Mouse (Mus musculus): ENCODE measurements around the gene Flnc. TPM values are rescaled to one million over a fixed set of nuclear protein-coding genes. Genes with fewer than 3 reads are reported as not detected.

Gene Flnc
- polyA plus RNA-seq, 1 experiment from 2014 or later: 3.6 TPM

- WGBS: 83% methylated on average over 5 of the region's 5 CpGs
Measured at GRCm38 (mm10) chr6:29505493-29505892, 72.4 kb downstream of the Flnc start.

GRCm38 (mm10) chr6:29506834-29507233 lies 73.8 kb downstream of the Flnc start:
- 27% methylated on average over 8 of the region's 8 CpGs for WGBS
- H3K27me3 ChIP-seq (ENCODE audit: insufficient read depth, poor library complexity, severe bottlenecking): peaks cover 75% of the 10 kb centered on the region

More at GRCm38 (mm10) chr6:29505493-29505892, 72.4 kb downstream of the Flnc start:
- DNase-seq (ENCODE audit: low spot score): no peak
- no peak overlapping the region for H3K27ac ChIP-seq
- no peak overlapping the region for H3K4me3 ChIP-seq
- H3K4me1 ChIP-seq (replicated peaks): peaks cover 31% of the 10 kb centered on the region
- H3K9me3 ChIP-seq: no peaks in the 10 kb centered on the region
- H3K27me3 ChIP-seq (ENCODE audit: insufficient read depth, poor library complexity, severe bottlenecking): peaks cover 67% of the 10 kb centered on the region
- H3K36me3 ChIP-seq: no peaks in the 10 kb centered on the region

GRCm38 (mm10) chr6:29507447-29508309 lies 74.6 kb downstream of the Flnc start, which contains the start of gene Kcp:
Gene Kcp, minus strand, starts transcription at chr6:29507952.
- Histone ChIP-seq H3K4me1 (replicated peaks) (peaks cover 37% of the 10 kb centered on the region), H3K27me3 (ENCODE audit: insufficient read depth, poor library complexity, severe bottlenecking) (peaks cover 82% of the 10 kb centered on the region), H3K4me3 (peak within 1 kb of the TSS; percentile 59), H3K9me3 (no peaks in the 10 kb centered on the region), H3K27ac (peak within 1 kb of the TSS; percentile 85), H3K36me3 (no peaks in the 10 kb centered on the region)
- WGBS: 1% methylated on average over 47 of the region's 47 CpGs
- peak; percentile 60 for DNase-seq (ENCODE audit: low spot score)

More at GRCm38 (mm10) chr6:29506834-29507233, 73.8 kb downstream of the Flnc start:
- Histone ChIP-seq H3K36me3 (no peaks in the 10 kb centered on the region), H3K9me3 (no peaks in the 10 kb centered on the region), H3K4me3 (peak overlapping the region; percentile 59), H3K4me1 (replicated peaks) (peaks cover 31% of the 10 kb centered on the region), H3K27ac (0 out of 2 replicates have a peak overlapping the region, but pooled peaks have one; percentile 85)
- no peak for DNase-seq (ENCODE audit: low spot score)

GRCm38 (mm10) chr6:29509086-29509485 lies 76.0 kb downstream of the Flnc start:
- no peaks in the 10 kb centered on the region for H3K9me3 ChIP-seq
- peaks cover 51% of the 10 kb centered on the region for H3K4me1 ChIP-seq (replicated peaks)
- peaks cover 75% of the 10 kb centered on the region for H3K27me3 ChIP-seq (ENCODE audit: insufficient read depth, poor library complexity, severe bottlenecking)
- no peak for DNase-seq (ENCODE audit: low spot score)
- no peaks in the 10 kb centered on the region for H3K36me3 ChIP-seq
- H3K27ac ChIP-seq: 0 out of 2 replicates have a peak overlapping the region, but pooled peaks have one; percentile 3
- H3K4me3 ChIP-seq: no peak overlapping the region
- WGBS: 43% methylated on average over 2 of the region's 2 CpGs

Other genes starting within 250 kb of the Flnc start
- 40.5 and 48.4 TPM in 2 replicates for gene Impdh1, start 216.9 kb upstream of the Flnc start, polyA plus RNA-seq (2016; fragmentation: Nextera tagmentation; extraction: Ambion mirVana)
- 35.9 and 38.0 TPM in 2 replicates for gene Hilpda, start 160.8 kb upstream of the Flnc start, polyA plus RNA-seq (2016; fragmentation: Nextera tagmentation; extraction: Ambion mirVana)
- 0.39 and 0.66 TPM in 2 replicates for gene Fam71f2, start 153.7 kb upstream of the Flnc start, polyA plus RNA-seq (2016; fragmentation: Nextera tagmentation; extraction: Ambion mirVana)
- gene Fam71f1, start 114.1 kb upstream of the Flnc start, polyA plus RNA-seq (2016; fragmentation: Nextera tagmentation; extraction: Ambion mirVana): 0.22 TPM in 1 of 2 replicates, not detected in the other
- gene Calu, start 85.2 kb upstream of the Flnc start, polyA plus RNA-seq (2016; fragmentation: Nextera tagmentation; extraction: Ambion mirVana): 205 and 242 TPM in 2 replicates
- gene Opn1sw, start 44.8 kb upstream of the Flnc start, polyA plus RNA-seq (2016; fragmentation: Nextera tagmentation; extraction: Ambion mirVana): 0.17 and 0.21 TPM in 2 replicates
- 21.5 and 22.4 TPM in 2 replicates for gene Ccdc136, start 36.9 kb upstream of the Flnc start, polyA plus RNA-seq (2016; fragmentation: Nextera tagmentation; extraction: Ambion mirVana)
- 226 and 252 TPM in 2 replicates for gene Atp6v1f, start 34.5 kb downstream of the Flnc start, polyA plus RNA-seq (2016; fragmentation: Nextera tagmentation; extraction: Ambion mirVana)
- not detected in 2 replicates for gene Atp6v1fnb, start 38.2 kb downstream of the Flnc start, polyA plus RNA-seq (2016; fragmentation: Nextera tagmentation; extraction: Ambion mirVana)
- gene Kcp, start 74.7 kb downstream of the Flnc start, polyA plus RNA-seq (2016; fragmentation: Nextera tagmentation; extraction: Ambion mirVana): 13.5 TPM in 2 replicates
- 2.8 and 3.1 TPM in 2 replicates for gene Irf5, start 93.4 kb downstream of the Flnc start, polyA plus RNA-seq (2016; fragmentation: Nextera tagmentation; extraction: Ambion mirVana)
- gene Tnpo3, start 176.6 kb downstream of the Flnc start, polyA plus RNA-seq (2016; fragmentation: Nextera tagmentation; extraction: Ambion mirVana): 93.1 and 118 TPM in 2 replicates

All from hindbrain, embryonic 10.5 days (tissue).